Mouse (Mus musculus) monocyte, adult 5-6 weeks (primary cell): ENCODE data around the gene Mak. TPM values are rescaled to one million over a fixed set of nuclear protein-coding genes. Genes with fewer than 3 reads are reported as not detected.

ENCODE experiments used
- ATAC-seq: fragments of 153-309, 156-312 bp; replicated peaks from 2 replicates; pipeline ENCODE4 v1.8.0; 2017; ENCODE audit warnings: mild to moderate bottlenecking; ENCODE audit not compliant: low TSS enrichment, insufficient number of reproducible peaks, severe bottlenecking, poor library complexity, low FRiP score
- total RNA-seq: library from RNA; stranded (forward); fragments of 200-1000, 200-491, 200-594 nt; gene quantifications from 3 replicates; pipeline ENCODE4 v1.2.3, GENCODE M21; 2017

The Mak gene
- total RNA-seq, 1 experiment from 2014 or later: not detected

- ATAC-seq: no peak
Measured at GRCm38 (mm10) chr13:41078690-41079420, 651 bp downstream of the Mak start.

DNA sequence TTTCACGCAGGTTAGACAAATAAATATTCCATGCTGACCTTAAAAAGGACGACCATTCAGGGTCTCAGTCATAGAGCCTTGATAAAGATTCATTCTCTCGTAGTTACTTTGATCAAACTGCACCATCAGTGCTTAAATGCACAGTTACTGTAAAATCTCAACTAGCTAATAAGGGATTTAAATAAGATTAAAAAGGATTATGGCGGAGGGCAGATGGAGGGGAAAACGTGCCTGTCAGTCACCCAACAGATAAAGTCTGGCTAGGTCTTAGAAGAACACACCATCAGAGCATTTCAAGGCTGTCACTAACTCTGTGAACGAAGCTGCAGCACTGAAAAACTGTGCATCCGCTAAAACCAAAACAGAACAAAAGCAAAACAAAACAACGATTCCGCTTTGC is 1.6 kb downstream of the Mak start:
- no peak for ATAC-seq

- peak; percentile 60 for ATAC-seq
Measured at GRCm38 (mm10) chr13:41073819-41074218, 5.7 kb downstream of the Mak start.

DNA sequence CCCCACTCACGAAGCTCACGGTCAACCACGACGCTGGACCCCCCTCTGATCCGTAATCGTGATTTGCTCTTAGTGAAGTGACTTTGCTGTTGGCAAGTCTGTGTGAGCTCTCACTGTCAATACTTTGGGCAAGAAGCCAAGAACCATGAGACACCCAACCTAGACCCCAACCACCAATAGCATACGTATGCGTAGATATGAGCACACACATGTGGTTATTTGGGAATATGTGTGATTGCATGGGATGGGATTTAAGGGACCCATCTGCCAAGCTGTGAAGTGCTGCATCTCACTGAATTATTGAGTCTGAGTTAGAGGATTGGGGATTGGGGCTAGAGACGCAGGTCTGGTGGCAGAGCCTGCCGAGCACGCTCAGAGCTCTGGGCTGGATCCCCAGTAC is 7.9 kb downstream of the Mak start:
- no peak for ATAC-seq

GRCm38 (mm10) chr13:41067618-41068017 is 11.9 kb downstream of the Mak start:
- ATAC-seq: no peak

DNA sequence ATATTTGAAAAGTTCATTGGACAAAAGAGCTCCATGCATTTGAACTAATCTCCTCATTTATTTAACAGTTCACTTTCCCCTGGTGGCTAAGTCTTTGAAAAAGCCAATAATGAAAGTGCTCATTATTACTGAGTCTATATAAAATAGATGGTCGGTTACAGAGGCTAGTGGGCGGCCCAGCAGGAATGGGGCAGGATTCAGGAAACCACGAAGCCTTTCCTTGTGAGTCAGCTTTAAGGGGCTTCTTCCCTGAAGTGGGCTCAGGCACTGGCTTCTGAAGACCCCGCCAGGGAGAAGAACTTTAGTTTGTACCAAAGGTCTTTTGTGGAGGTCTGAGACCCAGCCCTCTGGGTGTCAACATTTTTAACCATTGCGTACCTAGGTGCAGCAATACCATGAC is 27.5 kb downstream of the Mak start:
- no peak for ATAC-seq

DNA sequence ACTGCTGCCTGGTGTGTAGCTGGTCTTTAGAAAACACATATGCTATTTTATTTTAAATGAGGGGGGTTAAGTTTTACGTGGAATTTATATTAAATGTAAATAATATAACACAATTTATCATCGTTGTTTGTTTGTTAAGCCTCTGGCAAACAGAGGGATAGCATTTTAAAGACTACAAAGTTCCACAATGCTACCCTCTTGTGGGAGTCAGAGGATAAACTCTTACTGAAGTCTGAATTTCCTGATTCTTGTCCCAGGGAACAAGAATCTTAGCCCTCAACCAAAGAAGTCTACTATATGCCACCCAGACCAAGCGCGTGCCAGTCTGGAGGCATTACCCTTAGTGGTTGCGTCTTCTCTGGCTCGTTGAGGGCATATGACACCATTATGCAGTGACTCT is 32.2 kb downstream of the Mak start:
- ATAC-seq: no peak

DNA sequence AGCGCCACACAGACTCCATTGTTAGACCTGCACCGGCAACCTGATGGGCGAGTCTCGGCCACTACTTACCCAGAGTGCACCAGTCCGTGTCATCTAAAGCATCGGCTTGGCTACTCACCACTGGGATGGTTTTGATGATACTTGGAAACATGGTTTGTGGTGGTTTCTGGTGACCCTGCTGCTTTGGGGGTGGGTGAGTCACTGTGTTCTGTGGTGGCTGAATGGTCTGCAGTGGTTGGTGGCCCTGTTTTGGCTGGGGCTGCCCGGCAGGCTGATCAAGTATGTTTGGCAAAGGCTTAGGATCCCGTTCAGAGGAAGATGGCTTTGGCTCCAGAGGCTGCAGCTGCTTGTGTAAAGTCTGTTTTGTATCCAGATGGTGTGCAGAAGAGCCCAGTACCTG is 33.6 kb downstream of the Mak start:
- no peak for ATAC-seq

GRCm38 (mm10) chr13:41042511-41042910 is 37.0 kb downstream of the Mak start:
- ATAC-seq: no peak

DNA sequence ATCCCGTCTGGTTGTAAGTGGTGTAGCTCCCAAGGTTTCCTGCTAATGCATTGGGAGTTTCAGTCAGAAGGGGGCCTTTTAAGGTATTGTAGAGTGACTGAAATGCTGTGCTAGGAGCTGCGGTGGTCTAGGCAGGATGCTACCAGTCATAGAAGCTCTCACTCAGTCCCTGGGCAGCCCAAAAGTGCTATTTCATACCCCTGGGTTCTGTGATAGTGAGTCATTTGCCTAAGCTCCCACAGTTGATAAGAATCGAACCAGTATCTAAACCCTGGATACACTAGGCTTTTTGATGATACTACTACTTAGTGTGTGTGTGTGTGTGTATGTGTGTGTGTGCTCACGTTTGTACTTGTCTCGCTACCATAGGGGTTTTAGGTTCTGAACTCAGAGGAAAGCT is 49.4 kb downstream of the Mak start:
- ATAC-seq: no peak

DNA sequence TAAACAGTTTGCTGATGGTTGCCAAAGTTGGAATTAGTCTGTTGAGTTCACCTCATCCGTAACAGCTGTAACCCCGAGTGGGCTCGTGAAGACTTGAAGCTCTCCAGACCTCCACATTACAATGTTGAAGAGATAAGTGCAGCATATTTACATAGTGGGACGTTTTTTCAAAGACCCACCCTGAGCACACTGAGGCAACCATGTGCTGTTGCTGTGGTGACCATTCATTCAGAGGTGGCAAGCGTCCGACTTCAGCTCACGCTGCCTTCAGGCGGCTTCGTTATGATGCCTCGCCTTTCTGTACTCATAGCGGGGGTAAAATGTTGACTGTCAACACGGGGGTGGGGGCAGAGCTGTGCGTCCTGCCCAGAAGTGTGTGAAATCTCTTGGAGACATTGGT is 57.4 kb downstream of the Mak start:
- no peak for ATAC-seq

DNA sequence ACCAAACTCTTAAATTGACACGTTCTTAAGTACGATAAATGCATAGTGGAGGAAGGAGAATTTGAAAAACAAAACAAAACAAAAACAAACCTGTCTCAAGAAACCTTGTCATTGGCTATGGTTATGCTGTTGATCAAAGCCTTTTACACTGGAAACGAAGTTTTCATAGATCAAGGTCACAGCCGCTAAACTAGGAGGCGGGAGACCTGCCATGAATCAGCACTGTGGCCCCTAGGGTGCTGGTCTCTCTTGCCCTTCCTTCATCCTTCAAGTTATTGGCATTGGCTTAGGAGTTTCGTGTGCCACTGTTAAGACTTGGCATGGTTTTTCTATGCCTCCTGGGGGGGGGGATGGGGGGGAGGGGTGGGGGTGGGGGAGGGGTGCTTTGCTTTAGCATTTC is 57.9 kb downstream of the Mak start:
- ATAC-seq: no peak

- no peak for ATAC-seq
Measured at GRCm38 (mm10) chr13:41020494-41020893, 59.0 kb downstream of the Mak start.

GRCm38 (mm10) chr13:41018756-41019591 is 60.5 kb downstream of the Mak start:
- peak; percentile 65 for ATAC-seq

- no peak for ATAC-seq
Measured at GRCm38 (mm10) chr13:41018236-41018635, 61.3 kb downstream of the Mak start.

DNA sequence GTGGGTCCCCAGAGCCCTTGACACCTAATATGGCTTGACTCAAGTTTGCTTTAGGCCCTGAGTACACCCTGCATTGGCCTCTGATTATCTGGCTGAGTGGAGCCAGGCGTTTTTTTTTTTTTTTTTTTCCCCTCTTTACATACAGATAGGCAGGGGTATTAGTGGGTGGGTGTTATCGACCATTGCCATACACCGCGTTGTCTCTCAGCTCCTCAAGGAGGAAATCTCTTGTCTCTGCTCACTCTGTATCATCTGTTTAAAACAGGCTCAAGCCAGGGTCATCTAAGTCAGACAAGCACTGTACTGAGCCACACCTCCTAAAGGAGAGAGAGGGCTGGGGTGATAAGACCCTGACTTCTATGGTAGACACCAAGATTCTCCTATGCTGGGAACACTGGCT is 61.7 kb downstream of the Mak start:
- ATAC-seq: no peak

GRCm38 (mm10) chr13:41016797-41017405 is 62.6 kb downstream of the Mak start:
- no peak for ATAC-seq

DNA sequence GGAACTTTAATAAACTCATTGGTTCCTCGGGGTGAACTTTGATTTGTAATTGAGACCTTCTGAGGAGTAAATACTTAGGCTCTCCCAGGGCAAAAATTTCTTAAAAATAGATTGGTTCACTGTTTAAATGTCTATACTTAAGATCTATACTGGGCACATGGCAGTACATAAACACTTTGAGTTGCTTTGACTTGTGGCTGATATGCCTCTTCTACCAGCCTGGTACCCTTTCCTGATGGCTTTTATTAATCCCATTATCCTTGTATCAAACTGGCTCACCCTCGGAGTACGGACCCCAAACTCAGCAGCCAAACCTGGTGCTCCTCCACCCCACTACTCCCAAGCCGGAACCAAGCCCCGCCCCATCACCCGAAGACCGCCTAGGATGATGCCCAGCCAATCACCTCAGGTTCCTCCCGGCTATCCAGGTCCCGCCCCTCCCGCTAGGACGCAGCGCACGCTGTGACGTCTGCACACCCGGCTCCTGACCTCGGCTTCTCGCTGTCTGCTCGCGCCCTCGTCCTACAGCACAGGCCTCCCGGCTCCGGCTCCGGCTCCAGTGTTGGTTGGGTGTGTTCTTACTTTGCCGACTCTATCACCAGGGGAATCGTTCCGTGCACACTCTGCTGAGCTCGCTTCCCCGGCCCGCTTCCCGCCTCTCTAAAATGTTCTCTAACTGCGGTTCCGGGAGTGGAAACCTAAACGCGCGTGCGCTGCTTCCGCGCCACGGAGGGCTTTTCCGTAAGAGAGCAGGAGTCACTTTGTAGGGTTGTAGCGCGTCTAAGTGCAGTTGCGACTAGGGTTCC is 63.5 kb downstream of the Mak start, which contains the start of gene Tmem14c:
TSS of gene Tmem14c (plus strand) at position 464 of the 806 bp plus-strand sequence.
- ATAC-seq: peak; percentile 96

DNA sequence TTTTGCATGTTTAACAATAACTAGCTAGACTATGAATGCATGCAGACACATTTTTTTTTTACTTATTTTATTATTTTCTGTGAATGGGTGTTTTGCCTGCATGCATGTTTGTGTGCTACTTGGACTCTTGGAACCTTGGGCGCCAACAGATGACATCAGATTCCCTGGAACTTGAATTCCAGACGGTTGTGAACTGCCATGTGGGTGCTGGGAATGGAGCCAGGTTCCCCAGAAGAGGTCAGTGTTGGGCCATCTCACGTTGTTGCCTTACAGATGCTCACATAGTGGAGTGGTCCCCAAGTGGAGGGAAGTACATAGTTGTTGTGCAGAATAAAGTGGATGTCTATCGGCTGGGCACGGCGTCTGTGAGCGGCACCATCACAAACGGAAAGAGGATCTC is 70.6 kb downstream of the Mak start:
- no peak for ATAC-seq
